Mouse (Mus musculus): ENCODE measurements around the gene Ola1.

The Ola1 gene

DNA sequence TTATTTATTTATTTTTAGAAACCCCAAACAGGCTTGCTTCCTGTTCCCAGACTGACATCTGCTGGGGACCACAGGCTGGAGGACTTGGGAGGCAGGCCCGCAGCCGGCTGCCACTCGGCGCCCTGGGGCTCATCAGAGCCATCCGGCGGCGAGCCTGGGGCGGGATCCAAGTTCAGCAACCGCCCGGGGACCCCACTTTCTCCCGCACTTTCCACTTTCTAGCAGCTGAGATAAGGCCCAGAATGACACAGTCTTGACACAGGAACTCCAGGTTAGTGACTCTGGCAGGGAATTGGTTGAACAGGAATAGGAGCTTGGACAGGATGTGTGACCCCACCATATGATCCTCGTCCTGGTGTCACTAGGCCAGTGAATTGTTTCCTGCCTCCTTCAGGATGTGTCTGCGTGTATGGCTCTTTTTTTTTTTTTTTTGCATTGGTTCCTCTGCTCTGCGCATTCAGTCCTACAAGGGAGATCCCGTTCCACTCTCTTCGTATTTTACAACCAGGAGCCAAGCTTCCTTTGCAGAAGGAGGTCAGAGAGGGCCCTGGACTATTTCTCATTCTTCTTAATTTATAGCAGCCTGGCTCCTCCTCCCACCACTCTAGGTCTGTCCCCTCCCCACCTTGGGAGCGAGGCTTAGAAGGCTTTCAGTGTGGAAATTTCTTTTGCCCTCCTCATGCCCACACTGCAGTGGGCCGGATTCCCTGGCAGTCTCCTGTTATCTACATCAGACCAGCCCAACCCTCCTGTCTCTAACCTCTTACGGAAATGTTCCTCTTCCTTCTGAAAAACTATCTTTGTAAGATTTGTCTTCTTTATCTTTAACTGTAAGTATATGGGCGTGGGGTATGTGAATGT lies 152.2 kb downstream of the Ola1 start:
- DNase-seq (ENCODE audit: low read depth in 2 of 2, low spot score in 2 of 2) = no peak

GRCm38 (mm10) chr2:73063911-73064619 lies 154.7 kb downstream of the Ola1 start:
- DNase-seq (ENCODE audit: low read depth in 2 of 2, low spot score in 2 of 2) = no peak

DNA sequence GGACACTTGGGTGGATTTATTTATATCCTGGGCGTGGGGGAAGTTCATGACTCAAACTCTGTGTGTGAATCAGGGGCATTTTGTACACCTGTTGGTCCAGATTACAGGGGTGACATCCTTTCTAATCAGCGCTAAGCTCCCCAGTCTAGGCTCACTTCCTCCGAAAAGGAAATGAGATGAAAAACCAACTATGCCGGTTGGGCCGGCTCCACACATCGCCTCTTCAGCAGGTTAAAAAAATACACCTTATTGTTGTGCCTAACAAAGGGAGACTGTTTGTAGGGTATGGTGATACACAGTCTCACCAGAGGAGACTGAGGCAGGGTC lies 158.5 kb downstream of the Ola1 start:
- no peak for DNase-seq (ENCODE audit: low read depth in 2 of 2, low spot score in 2 of 2)

- DNase-seq (ENCODE audit: low read depth in 2 of 2, low spot score in 2 of 2) = peak; percentile 39 to 56
Measured at GRCm38 (mm10) chr2:73059550-73060258, 159.0 kb downstream of the Ola1 start.

- DNase-seq (ENCODE audit: low read depth in 2 of 2, low spot score in 2 of 2) = no peak
Measured at GRCm38 (mm10) chr2:73058344-73058743, 160.4 kb downstream of the Ola1 start.

DNA sequence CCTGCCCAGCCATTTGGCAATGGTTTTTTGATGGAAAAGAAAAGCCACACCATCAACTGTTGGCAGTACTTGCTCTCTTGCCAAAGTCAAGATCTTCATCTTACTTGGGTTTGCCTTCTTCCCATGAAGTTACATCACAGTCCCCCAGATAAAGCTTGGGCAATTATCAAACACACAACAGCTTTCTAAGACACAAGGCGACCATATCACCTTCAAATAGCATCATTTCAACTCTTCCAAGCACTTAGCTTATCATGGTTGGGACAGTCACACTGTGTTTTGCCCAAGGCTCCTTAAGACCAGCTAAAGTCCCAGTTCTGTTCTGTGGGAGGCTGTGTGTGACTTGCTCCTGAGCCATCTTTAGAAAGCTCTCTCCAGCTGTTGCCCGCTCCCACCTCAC lies 161.1 kb downstream of the Ola1 start:
- DNase-seq (ENCODE audit: low read depth in 2 of 2, low spot score in 2 of 2) = no peak

DNA sequence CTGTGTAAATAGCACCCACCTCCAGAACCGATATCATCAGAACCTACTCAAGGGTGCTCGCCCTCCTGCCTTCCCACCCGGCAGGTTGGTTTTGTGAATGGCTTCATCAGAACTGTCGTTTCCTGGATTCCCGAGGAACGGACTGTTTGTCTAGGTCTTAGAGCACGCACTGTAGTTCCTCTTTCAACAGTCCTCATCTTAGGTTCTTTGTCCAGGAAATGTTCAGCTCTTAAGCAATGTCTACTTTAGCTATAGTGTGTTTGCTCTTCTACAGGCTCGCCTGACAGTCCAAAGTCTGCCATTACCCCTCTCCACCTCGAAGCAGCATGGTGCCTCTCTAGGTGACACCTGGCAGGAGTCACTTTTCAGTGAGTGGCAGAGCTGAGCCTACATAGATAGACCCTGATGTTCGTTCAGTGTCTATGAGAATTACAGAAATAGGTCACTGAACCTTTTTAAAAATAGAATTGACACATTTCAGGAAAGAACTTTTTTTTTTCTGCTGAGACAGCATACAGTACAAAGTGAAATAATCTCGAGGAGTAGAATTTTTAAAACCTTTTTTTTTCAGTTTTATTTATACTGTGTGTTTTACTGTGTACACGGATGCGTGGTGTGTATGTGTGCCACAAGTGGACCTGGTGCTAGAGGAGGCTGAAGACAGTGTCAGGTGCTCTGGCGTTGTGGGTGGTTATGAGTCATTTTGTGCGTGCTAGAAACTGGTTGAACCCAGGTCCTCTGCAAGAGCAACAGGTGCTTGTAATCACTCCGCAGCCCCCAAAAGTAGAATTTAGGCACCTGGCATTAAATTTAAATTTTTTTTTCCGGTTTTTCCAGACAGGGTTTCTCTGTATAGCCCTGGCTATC lies 162.4 kb downstream of the Ola1 start:
- DNase-seq (ENCODE audit: low read depth in 2 of 2, low spot score in 2 of 2) = no peak

GRCm38 (mm10) chr2:73053791-73054490 lies 164.8 kb downstream of the Ola1 start:
- peak; percentile 18 to 45 for DNase-seq (ENCODE audit: low read depth in 2 of 2, low spot score in 2 of 2)

DNA sequence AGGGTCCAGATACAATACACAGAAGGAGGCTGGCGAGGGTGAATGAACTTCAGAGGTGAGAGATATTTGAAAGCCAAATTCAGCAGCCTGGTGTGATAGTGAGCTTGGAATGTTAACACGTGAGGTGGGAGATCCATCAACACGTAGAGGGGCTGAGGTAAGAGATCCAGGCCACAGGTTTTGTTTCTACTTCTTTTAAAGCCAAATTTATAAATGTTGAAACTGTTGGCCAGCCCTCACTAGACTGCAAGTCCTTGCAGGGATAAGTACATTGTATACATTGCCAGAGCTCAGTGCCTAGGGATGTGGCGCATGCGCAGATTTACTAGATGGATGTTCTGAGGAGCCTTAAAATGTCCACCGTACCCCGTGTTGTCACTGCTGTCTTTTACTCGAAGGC lies 168.3 kb downstream of the Ola1 start:
- no peak for DNase-seq (ENCODE audit: low read depth in 2 of 2, low spot score in 2 of 2)

- DNase-seq (ENCODE audit: low read depth in 2 of 2, low spot score in 2 of 2) = no peak
Measured at GRCm38 (mm10) chr2:73049977-73050376, 168.7 kb downstream of the Ola1 start.

GRCm38 (mm10) chr2:73049001-73049684 lies 169.6 kb downstream of the Ola1 start:
- DNase-seq (ENCODE audit: low read depth in 2 of 2, low spot score in 2 of 2) = no peak

DNA sequence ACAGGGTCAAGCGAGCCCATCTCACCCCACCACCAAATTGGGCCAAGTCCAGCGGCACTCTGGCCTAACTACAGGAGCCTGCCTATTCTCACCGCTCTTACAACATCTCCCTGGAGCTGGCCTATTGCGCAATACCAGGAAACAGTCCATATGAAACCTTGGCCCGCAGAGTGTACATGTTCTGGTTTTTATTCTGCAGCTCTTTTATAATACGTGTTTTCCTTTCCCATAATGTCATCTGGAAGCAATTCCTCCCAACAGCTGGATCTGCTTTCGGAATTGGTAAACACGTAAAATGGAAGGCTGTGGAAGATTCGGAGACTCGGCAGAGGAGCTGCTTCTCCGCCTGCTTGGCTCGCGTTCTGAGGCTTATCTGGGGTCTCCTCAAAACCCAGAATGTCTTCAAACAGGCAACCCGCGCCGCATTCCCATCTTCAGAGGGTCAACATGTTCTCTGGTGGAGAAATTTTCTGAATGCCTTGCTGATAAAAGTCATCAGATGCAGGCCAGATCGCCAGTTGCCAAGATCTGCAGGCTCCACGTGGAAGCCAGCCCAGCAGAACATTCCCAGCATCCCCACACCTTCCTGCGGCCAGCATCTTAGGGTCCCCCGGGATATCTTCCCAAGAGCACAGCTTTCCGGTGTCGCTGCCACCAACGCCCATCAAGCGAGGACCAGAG lies 171.5 kb downstream of the Ola1 start:
- no peak for DNase-seq (ENCODE audit: low read depth in 2 of 2, low spot score in 2 of 2)

GRCm38 (mm10) chr2:73046576-73046975 lies 172.1 kb downstream of the Ola1 start:
- DNase-seq (ENCODE audit: low read depth in 2 of 2, low spot score in 2 of 2) = no peak

GRCm38 (mm10) chr2:73045505-73045904 lies 173.2 kb downstream of the Ola1 start:
- no peak for DNase-seq (ENCODE audit: low read depth in 2 of 2, low spot score in 2 of 2)

Measured in CD8-positive naive resting alpha-beta T cell, adult 2 months (primary cell).